Mouse (Mus musculus): Measurements from ENCODE around the gene Mylk4. TPM values are rescaled to one million over a fixed set of nuclear protein-coding genes. Genes with fewer than 3 reads are reported as not detected.
A peak's percentile ranks its signal among the peaks of the same experiment; 100 is the strongest.

The Mylk4 gene
- polyA plus RNA-seq, 1 experiment: not detected

- Histone ChIP-seq H3K27ac (ENCODE audit: insufficient read depth, low read depth, low read length) (no peak overlapping the region), H3K4me1 (ENCODE audit: control insufficient read depth, insufficient read depth, low read length) (no peaks in the 10 kb centered on the region), H3K4me3 (ENCODE audit: insufficient read depth, low read length) (no peak overlapping the region)
- no peak for TF ChIP-seq POLR2A (IDR thresholded peaks at IDR 0.05; ENCODE audit: borderline replicate concordance, low read depth, low read length)
- TF ChIP-seq CTCF (IDR thresholded peaks at IDR 0.05; ENCODE audit: low read depth, low read length): no peak
Observed at GRCm38 (mm10) chr13:32823126-32823525, 39.4 kb upstream of the Mylk4 start.

GRCm38 (mm10) chr13:32821671-32822070, 37.9 kb upstream of the Mylk4 start:
- no peak overlapping the region for H3K4me3 ChIP-seq (ENCODE audit: insufficient read depth, low read length)
- no peak overlapping the region for H3K27ac ChIP-seq (ENCODE audit: insufficient read depth, low read depth, low read length)
- TF ChIP-seq POLR2A (IDR thresholded peaks at IDR 0.05; ENCODE audit: borderline replicate concordance, low read depth, low read length): no peak
- TF ChIP-seq CTCF (IDR thresholded peaks at IDR 0.05; ENCODE audit: low read depth, low read length): no peak
- H3K4me1 ChIP-seq (ENCODE audit: control insufficient read depth, insufficient read depth, low read length): no peaks in the 10 kb centered on the region

- Histone ChIP-seq H3K27ac (ENCODE audit: insufficient read depth, low read depth, low read length) (no peak overlapping the region), H3K4me1 (ENCODE audit: control insufficient read depth, insufficient read depth, low read length) (no peaks in the 10 kb centered on the region), H3K4me3 (ENCODE audit: insufficient read depth, low read length) (no peak overlapping the region)
- TF ChIP-seq CTCF (IDR thresholded peaks at IDR 0.05; ENCODE audit: low read depth, low read length) (no peak), POLR2A (IDR thresholded peaks at IDR 0.05; ENCODE audit: borderline replicate concordance, low read depth, low read length) (no peak)
Observed at GRCm38 (mm10) chr13:32819926-32820325, 36.2 kb upstream of the Mylk4 start.

GRCm38 (mm10) chr13:32819241-32819640, 35.5 kb upstream of the Mylk4 start:
- TF ChIP-seq CTCF (IDR thresholded peaks at IDR 0.05; ENCODE audit: low read depth, low read length) (no peak), POLR2A (IDR thresholded peaks at IDR 0.05; ENCODE audit: borderline replicate concordance, low read depth, low read length) (no peak)
- Histone ChIP-seq H3K4me3 (ENCODE audit: insufficient read depth, low read length) (no peak overlapping the region), H3K4me1 (ENCODE audit: control insufficient read depth, insufficient read depth, low read length) (no peaks in the 10 kb centered on the region), H3K27ac (ENCODE audit: insufficient read depth, low read depth, low read length) (no peak overlapping the region)

GRCm38 (mm10) chr13:32807624-32808023, 23.9 kb upstream of the Mylk4 start:
- H3K4me3 ChIP-seq (ENCODE audit: insufficient read depth, low read length): no peak overlapping the region
- no peak overlapping the region for H3K27ac ChIP-seq (ENCODE audit: insufficient read depth, low read depth, low read length)
- TF ChIP-seq POLR2A (IDR thresholded peaks at IDR 0.05; ENCODE audit: borderline replicate concordance, low read depth, low read length): no peak
- TF ChIP-seq CTCF (IDR thresholded peaks at IDR 0.05; ENCODE audit: low read depth, low read length): no peak
- peaks cover 6% of the 10 kb centered on the region; the same call in 1 of the 2 replicates for H3K4me1 ChIP-seq (ENCODE audit: control insufficient read depth, insufficient read depth, low read length)

- Histone ChIP-seq H3K27ac (ENCODE audit: insufficient read depth, low read depth, low read length) (no peak overlapping the region), H3K4me3 (ENCODE audit: insufficient read depth, low read length) (no peak overlapping the region), H3K4me1 (ENCODE audit: control insufficient read depth, insufficient read depth, low read length) (peaks cover 6% of the 10 kb centered on the region; the same call in 1 of the 2 replicates)
- no peak for TF ChIP-seq POLR2A (IDR thresholded peaks at IDR 0.05; ENCODE audit: borderline replicate concordance, low read depth, low read length)
- TF ChIP-seq CTCF (IDR thresholded peaks at IDR 0.05; ENCODE audit: low read depth, low read length): no peak
Observed at GRCm38 (mm10) chr13:32806820-32807219, 23.1 kb upstream of the Mylk4 start.

- TF ChIP-seq CTCF (IDR thresholded peaks at IDR 0.05; ENCODE audit: low read depth, low read length) (no peak), POLR2A (IDR thresholded peaks at IDR 0.05; ENCODE audit: borderline replicate concordance, low read depth, low read length) (no peak)
- no peak overlapping the region for H3K4me3 ChIP-seq (ENCODE audit: insufficient read depth, low read length)
- no peak overlapping the region for H3K27ac ChIP-seq (ENCODE audit: insufficient read depth, low read depth, low read length)
- H3K4me1 ChIP-seq (ENCODE audit: control insufficient read depth, insufficient read depth, low read length): peaks cover 6% of the 10 kb centered on the region; the same call in 1 of the 2 replicates
Observed at GRCm38 (mm10) chr13:32803701-32804345, 20.1 kb upstream of the Mylk4 start.

GRCm38 (mm10) chr13:32802259-32803081, 18.7 kb upstream of the Mylk4 start, which contains the start of gene D930007J09Rik:
D930007J09Rik (minus strand) TSS chr13:32802849.
- TF ChIP-seq POLR2A (IDR thresholded peaks at IDR 0.05; ENCODE audit: borderline replicate concordance, low read depth, low read length): no peak
- TF ChIP-seq CTCF (IDR thresholded peaks at IDR 0.05; ENCODE audit: low read depth, low read length): no peak
- Histone ChIP-seq H3K4me1 (ENCODE audit: control insufficient read depth, insufficient read depth, low read length) (peaks cover 6% of the 10 kb centered on the region; the same call in 1 of the 2 replicates), H3K27ac (ENCODE audit: insufficient read depth, low read depth, low read length) (no peak within 1 kb of the TSS), H3K4me3 (ENCODE audit: insufficient read depth, low read length) (peak within 1 kb of the TSS; percentile 91)

- Histone ChIP-seq H3K4me3 (ENCODE audit: insufficient read depth, low read length) (peak within 1 kb of the TSS; percentile 91), H3K4me1 (ENCODE audit: control insufficient read depth, insufficient read depth, low read length) (peaks cover 6% of the 10 kb centered on the region; the same call in 1 of the 2 replicates), H3K27ac (ENCODE audit: insufficient read depth, low read depth, low read length) (no peak within 1 kb of the TSS)
- no peak for TF ChIP-seq CTCF (IDR thresholded peaks at IDR 0.05; ENCODE audit: low read depth, low read length)
Observed at GRCm38 (mm10) chr13:32801693-32802221, 18.0 kb upstream of the Mylk4 start, which contains the start of gene Wrnip1. Wrnip1 (plus strand) TSS chr13:32802038.
